Mouse (Mus musculus): Measurements from ENCODE around the gene Gramd1b.
"Not testable (repeated sequence)": the region's sequence is repeated elsewhere in the genome, so short reads cannot be mapped to it uniquely, and the experiment has no call there.

Gramd1b gene

DNA sequence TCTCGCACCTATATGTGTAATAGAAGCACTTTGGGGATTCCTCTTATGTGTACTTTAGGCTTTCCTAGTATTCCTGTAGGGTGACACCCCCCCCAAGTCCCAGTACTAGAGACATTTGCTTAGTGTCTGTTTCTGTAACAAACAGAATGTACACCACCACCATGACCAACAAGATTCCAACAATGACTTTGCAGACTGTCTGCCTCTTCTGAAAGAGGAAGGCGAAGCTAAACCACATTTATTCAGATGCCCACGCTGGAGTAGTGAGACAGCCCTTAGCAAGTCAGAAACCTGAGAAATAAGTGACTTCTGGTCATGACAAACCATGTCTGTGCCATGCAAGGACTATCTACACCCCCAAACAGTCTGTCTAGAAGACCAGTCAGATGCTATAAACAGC is 11.9 kb downstream of the Gramd1b start:
- DNase-seq (ENCODE audit: low read depth), result peak; percentile 9

DNA sequence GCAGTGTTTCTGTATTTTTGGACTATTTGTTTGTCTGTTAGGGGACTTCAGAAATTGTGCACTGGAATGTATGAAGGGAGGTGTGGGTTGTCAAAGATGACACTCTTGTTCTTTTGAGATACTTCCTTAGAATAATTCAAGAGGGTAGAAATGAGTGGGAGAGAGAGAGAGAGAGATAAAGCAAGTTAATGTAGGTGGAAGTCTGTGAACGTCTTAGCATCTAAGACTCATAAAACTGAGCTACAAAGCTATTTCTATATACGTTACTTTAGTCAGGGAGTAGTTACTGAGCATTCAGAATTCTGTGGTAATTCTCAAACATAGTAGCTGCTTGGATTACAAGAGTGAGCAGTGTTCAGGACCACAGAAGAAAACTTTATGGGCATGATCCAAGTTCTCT is 19.2 kb downstream of the Gramd1b start:
- DNase-seq (ENCODE audit: low read depth), result no peak

DNA sequence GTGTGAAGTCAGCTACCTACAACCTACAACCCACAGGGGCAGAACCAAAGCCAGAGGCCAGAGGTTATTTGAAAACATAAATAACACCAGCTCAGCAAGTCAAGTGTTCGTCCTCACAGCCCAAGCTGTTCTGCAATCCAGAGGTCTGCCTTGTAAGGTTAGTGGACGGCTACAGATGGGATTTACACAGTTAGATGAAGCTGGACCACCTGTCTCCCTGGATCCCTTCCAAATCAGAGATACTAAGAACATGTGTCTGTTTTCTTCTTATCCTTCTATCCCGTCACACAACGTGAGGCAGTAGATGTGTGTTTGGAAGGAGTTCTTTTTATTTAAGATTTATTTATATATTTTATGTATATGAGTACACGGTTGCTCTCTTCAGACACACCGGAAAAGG is 21.7 kb downstream of the Gramd1b start:
- no peak for DNase-seq (ENCODE audit: low read depth)

DNA sequence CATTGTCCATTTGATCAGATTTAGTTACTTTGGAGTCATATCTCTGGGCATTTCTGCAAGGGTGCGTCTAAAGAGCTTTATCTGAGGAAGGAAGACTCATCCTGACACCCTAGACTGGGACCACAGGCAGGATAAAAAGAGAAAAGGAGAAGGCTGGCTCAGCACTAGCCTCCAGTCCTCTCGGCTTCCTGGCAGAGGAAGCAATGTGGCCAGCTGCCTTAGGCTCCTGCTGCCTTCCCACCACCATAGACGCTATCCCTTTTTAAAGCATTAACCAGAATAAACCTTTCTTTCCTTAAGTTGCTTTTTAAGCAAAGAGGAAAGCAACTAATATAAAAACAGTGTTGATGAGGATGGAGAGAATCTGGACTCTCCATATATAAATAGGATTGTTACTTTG is 24.6 kb downstream of the Gramd1b start:
- no peak for DNase-seq (ENCODE audit: low read depth)

- DNase-seq (ENCODE audit: low read depth), result no peak
Measured at GRCm38 (mm10) chr9:40505471-40506312, 25.5 kb downstream of the Gramd1b start.

- no peak for DNase-seq (ENCODE audit: low read depth)
Measured at GRCm38 (mm10) chr9:40504886-40505285, 26.3 kb downstream of the Gramd1b start.

DNA sequence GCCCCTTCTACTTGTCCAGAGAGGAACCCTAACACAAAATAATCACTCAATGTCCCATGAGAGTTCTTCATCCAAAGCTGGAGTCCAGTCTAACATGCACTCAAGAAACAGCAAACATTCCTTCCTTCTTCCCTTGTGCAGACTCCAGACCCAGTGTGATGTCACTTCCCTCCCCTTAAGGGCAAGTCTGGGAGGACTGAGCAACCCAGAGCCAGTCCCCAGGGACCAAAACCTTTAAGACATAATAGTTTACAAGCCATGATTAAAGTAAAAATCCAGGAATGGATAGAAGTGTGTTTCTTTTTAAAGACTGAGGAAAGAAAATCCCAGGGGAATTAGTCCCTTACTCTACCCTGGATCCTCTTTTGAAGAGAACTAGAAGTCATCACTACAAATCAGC is 30.5 kb downstream of the Gramd1b start:
- DNase-seq (ENCODE audit: low read depth), result no peak

DNA sequence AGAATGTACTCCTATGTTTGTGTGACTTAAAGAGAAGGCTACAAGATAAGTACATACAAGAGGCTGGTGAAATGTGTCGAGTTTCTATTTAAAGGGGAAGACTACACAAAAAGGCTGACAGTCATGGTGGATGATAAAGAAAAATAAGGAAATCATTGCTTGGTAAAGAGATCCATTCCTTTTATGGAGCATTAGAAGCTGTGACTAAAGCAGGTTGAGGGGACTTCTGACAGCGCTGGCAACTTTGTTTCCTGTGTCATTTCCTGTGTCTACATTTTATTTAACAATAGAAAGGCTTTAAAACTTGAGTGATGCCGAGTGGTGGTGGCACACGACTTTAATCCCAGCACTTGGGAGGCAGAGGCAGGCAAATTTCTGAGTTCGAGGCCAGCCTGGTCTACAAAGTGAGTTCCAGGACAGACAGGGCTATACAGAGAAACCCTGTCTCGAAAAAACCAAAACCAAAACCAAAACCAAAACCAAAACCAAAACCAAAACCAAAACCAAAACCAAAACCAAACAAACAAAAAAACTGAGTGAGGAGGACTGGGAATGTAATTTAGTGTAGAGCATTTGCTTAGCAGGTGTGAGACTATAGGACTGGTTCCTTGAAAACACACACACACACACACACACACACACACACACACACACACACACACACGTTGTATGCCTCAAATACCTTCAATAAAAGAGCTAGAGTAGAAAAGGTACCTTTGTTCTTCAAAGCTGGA is 48.7 kb downstream of the Gramd1b start:
- not testable (repeated sequence) for DNase-seq (ENCODE audit: low read depth)

GRCm38 (mm10) chr9:40481271-40481670 is 49.9 kb downstream of the Gramd1b start:
- DNase-seq (ENCODE audit: low read depth), result no peak

DNA sequence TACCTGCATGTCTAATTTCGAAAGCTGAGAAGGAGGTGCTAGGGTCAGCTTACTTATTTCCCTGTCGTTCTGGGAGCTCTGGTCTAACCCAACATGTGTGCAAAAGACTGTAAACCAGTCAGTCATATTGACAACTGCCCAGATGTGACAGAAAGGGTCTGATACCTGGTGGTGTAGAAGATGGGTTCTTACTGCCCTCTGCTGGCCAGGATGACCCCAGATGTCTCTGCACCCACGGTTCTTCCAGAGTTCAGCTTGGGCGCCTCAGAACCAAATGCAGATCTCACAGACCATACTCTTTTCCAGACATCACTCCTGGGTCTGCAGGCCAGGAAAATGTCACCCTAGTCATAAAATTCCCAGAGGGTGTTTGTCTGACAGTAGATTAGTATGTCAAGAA is 51.9 kb downstream of the Gramd1b start:
- DNase-seq (ENCODE audit: low read depth), result peak; percentile 47

- no peak for DNase-seq (ENCODE audit: low read depth)
Measured at GRCm38 (mm10) chr9:40478146-40478900, 52.9 kb downstream of the Gramd1b start.

GRCm38 (mm10) chr9:40477611-40478010 is 53.6 kb downstream of the Gramd1b start:
- DNase-seq (ENCODE audit: low read depth), result no peak

GRCm38 (mm10) chr9:40476098-40476497 is 55.1 kb downstream of the Gramd1b start:
- no peak for DNase-seq (ENCODE audit: low read depth)

GRCm38 (mm10) chr9:40472961-40473510 is 58.1 kb downstream of the Gramd1b start:
- no peak for DNase-seq (ENCODE audit: low read depth)

DNA sequence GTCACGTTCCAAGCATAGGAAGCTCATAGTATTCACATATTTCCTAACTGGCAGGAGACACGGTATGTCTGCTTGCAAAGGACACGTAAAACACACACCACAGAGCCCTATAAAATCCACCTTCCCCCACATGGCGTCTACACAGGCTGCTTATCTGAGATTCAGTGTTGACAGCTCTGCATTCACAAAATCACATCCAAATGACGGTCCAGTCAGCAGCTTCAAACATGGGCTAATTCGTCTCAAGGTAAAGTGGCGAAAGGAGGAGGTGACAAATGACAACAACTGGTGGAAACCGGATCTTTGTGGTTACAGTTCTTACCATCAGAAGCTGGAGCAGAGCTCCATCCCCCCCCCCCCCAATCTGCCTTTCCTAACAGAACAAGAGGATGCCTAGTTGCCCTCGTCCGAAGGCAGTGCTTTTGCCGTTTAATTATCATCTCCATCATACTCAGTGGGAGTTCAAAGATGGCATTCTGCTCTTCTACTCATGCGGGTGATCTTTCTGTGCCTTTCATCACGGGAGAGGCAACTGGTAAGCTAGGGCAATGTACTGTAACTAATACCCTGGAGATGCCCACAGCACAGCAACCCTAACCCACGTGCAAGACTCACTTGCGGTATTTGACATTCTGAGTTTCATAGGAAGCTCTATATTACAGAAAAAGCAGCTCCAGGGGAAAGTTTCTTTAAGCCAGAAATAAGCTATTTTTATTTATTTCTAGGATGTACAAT is 61.6 kb downstream of the Gramd1b start:
- DNase-seq (ENCODE audit: low read depth), result no peak

- DNase-seq (ENCODE audit: low read depth), result no peak
Measured at GRCm38 (mm10) chr9:40466782-40467181, 64.4 kb downstream of the Gramd1b start.

DNA sequence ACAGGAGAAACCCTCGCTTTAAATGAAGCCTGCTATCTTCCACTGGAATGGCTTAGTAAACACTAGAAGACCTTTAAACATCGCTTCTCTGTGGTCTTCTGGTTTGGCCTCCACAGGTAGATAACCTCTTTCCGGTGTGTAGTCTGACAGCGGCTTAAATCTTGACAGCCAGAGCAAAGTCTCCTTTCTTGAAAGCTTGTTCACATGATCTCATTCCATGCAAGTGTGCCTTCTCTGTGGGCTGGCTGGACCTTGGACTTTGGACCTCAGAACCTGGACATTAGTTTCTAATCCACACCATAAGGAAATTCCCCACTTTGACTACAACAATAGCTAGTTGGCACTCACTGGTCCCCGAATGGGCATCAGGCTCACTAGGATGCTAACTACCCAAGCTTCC is 65.6 kb downstream of the Gramd1b start:
- DNase-seq (ENCODE audit: low read depth), result no peak

GRCm38 (mm10) chr9:40462401-40462800 is 68.8 kb downstream of the Gramd1b start:
- no peak for DNase-seq (ENCODE audit: low read depth)

DNA sequence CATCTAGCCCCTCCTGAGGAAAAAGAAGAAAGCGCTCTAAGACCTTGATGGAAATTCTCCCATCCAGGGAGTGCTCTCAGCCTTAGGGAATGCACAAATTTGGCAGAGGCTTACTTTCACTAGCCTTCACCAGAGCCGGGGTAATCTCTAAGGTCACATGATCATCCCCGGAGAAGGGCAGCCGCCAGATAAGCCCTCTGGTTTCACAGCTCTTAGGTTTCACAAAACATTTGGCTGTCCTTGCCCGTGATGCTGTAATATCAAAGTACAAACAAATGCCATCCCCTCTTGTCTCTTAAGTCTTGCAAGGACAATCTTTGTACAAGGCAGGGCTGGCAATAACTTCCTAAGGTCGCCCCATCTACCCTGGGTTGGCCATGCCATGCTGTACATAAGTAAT is 70.4 kb downstream of the Gramd1b start:
- no peak for DNase-seq (ENCODE audit: low read depth)

DNA sequence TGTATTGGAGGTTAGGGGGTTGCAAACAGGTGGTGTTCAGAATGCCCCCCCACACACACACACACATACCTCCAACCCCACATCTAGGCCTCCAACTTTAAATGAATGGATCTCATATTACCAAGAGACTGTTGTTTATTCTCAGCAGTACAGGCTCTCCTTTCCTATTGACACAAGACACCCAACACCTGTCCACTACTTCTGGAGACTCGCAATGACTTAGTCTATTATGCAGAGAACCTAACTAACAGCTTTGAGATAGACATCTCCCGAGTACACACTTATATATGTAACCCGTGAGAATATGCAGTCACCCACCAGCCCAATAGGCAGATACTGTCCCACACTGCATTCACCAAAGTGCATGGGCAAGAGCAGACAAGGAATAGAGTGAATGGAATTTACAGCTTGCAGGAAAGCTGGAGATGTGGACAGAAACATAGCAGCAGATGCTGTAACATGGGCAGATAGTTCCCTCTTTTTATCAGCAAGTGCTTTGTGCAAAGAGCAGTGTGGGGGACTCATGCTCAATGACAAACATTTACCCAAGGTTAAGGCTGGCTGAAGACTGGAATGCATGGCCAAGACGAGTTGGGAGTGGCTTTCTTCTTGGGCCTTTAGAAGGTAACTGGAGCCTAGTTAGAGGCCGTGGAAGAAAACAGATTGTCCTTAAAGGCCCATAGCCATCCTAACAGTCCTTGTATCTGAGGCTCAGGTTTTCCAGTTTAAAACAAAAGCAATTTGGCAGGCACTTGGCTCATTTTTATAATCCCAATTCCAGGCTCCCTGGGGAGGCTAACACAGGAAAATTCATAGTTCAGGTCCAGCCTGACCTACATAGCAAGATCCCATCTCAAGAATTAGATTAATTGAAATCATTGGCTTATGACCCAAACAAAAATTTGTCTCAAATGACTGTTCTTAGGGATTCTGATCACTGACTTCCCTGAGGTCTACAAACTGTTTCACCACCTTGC is 71.6 kb downstream of the Gramd1b start:
- DNase-seq (ENCODE audit: low read depth), result no peak

All from c-Kit-positive CD71-negative TER-119-negative erythroid progenitor cells, embryonic 14.5 days (primary cell).